Mouse (Mus musculus) kidney, postnatal 0 days (tissue): Measurements from ENCODE around the gene Ip6k2. TPM values are rescaled to one million over a fixed set of nuclear protein-coding genes. Genes with fewer than 3 reads are reported as not detected.

ENCODE experiments used
- ATAC-seq: fragments of 200-750 bp; cut with Nextera tagmentation; replicated peaks from 2 replicates; pipeline ENCODE4 v1.8.0; 2017; ENCODE audit warnings: low read depth, moderate number of reproducible peaks, moderate TSS enrichment, moderate library complexity; ENCODE audit not compliant: low FRiP score
- DNase-seq: peaks from one replicate; pipeline ENCODE4 v3.0.0-alpha.2; 2016; ENCODE audit warnings: low spot score
- H3K27ac ChIP-seq: fragments of 300-500 bp; sonication (generic); 2 replicates; pipeline ENCODE4 v1.5.1; 2014; ENCODE audit warnings: mild to moderate bottlenecking
- H3K27me3 ChIP-seq: fragments of 300-500 bp; sonication (generic); 2 replicates; pipeline ENCODE4 v1.6.1; 2014; ENCODE audit warnings: low read length, mixed read lengths; ENCODE audit not compliant: insufficient read depth
- H3K36me3 ChIP-seq: fragments of 300-500 bp; sonication (generic); 2 replicates; pipeline ENCODE4 v1.6.1; 2014; ENCODE audit warnings: low read length, mixed read lengths; ENCODE audit not compliant: insufficient read depth
- H3K4me1 ChIP-seq: fragments of 300-500 bp; sonication (generic); replicated peaks from 2 replicates; pipeline ENCODE4 v1.6.1; 2014; ENCODE audit warnings: antibody characterized with exemption, low read length, mixed read lengths; ENCODE audit not compliant: insufficient read depth
- H3K4me2 ChIP-seq: fragments of 300-500 bp; sonication (generic); 2 replicates; pipeline ENCODE4 v1.6.1; 2014; ENCODE audit warnings: mild to moderate bottlenecking, low read length, moderate library complexity, mixed read lengths
- H3K4me3 ChIP-seq: fragments of 300-500 bp; sonication (generic); replicated peaks from 2 replicates; pipeline ENCODE4 v1.5.1; 2014; ENCODE audit warnings: low read depth, low read length
- H3K9ac ChIP-seq: fragments of 300-500 bp; sonication (generic); 2 replicates; pipeline ENCODE4 v1.6.1; 2014; ENCODE audit warnings: low read depth, low read length
- H3K9me3 ChIP-seq: fragments of 300-500 bp; sonication (generic); replicated peaks from 2 replicates; pipeline ENCODE4 v1.6.1; 2016; ENCODE audit warnings: low read length, inconsistent platforms, mixed read lengths
- CTCF ChIP-seq: IDR thresholded peaks from 2 replicates; pipeline ENCODE4 v1.5.1; 2016; ENCODE audit warnings: antibody characterized with exemption, low read depth, mild to moderate bottlenecking, moderate library complexity
- WGBS: fragments of 180-500 bp; shearing (Covaris S2); extraction: QIAGEN DNeasy Blood & Tissue Kit; methylation state at CpG from one replicate; pipeline ENCODE4 v1.1.7; 2014; 5-methylcytosine and 5-hydroxymethylcytosine counted together
- polyA plus RNA-seq: library from polyadenylated mRNA; unstranded; fragments of >200 nt; fragmentation: Nextera tagmentation; extraction: Ambion mirVana; gene quantifications from 2 replicates; pipeline ENCODE4 v1.2.1, GENCODE M21; 2015

The Ip6k2 gene
- polyA plus RNA-seq, 1 experiment from 2014 or later = 79.5 TPM

DNA sequence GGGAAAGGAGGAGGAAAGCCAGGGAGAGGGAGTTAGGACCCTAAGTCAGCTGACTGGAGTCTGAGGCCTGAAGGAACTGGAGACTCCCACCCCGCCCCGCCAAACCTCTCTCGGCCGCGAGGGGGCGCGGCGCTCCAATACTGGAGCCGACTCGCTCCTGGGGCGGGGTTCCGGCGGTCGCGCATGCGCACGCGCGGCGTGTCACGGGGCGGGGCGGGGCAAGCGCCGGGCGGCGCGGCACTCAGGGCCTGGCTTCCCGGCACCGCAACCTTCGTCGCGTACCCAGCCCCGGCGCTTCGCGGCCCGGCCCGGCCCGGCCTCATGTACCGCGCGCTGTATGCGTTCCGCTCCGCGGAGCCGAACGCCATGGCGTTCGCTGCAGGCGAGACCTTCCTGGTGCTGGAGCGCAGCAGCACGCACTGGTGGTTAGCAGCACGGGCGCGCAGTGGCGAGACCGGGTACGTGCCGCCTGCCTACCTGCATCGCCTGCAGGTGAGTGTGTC, 24.6 kb downstream of the Ip6k2 start, which contains the start of gene Nckipsd:
TSS of gene Nckipsd (plus strand) at position 206 of the 503 bp plus-strand sequence.
- Histone ChIP-seq H3K27me3 (no peaks in the 10 kb centered on the region), H3K4me1 (peaks cover 7% of the 10 kb centered on the region; the same call in 1 of the 2 replicates), H3K27ac (peak within 1 kb of the TSS; percentile 48), H3K4me3 (peak within 1 kb of the TSS; percentile 74), H3K9me3 (no peaks in the 10 kb centered on the region), H3K9ac (peak within 1 kb of the TSS; percentile 77), H3K4me2 (peak within 1 kb of the TSS; percentile 95), H3K36me3 (peaks cover 38% of the 10 kb centered on the region)
- peak; percentile 85 for ATAC-seq
- peak; percentile 81 for TF ChIP-seq CTCF
- DNase-seq = peak; percentile 93
- WGBS = under 1% methylated on average over 44 of the region's 62 CpGs

DNA sequence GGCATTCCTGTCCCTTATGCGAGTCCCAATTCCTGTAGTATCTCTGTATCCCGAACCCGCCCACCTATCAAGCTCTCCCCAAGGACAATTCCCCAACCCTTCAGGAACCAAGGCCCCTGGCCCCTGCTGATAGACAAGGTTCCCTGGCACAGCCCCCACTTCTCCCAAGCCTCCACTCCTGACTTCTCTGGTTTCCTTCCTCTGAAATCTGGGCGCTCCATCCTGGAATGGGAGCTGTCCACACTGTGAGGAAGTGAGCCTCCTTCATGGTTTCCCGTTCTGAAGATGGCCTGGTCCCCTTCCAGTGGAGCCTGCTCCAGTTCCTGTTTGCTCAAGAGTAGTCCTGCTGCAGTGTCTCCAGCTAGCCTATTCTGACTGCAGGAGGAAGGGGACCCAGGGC, 25.6 kb downstream of the Ip6k2 start:
- 43% methylated on average over 5 of the region's 5 CpGs for whole genome bisulfite sequencing
- DNase-seq = peak; percentile 31
- no peak for ATAC-seq
- Histone ChIP-seq H3K9ac (peak overlapping the region; percentile 77), H3K9me3 (no peaks in the 10 kb centered on the region), H3K4me3 (peak overlapping the region; percentile 74; the same call in 1 of the 2 replicates), H3K4me1 (peaks cover 7% of the 10 kb centered on the region; the same call in 1 of the 2 replicates), H3K27me3 (no peaks in the 10 kb centered on the region), H3K4me2 (peak overlapping the region; percentile 95), H3K27ac (no peak overlapping the region), H3K36me3 (peaks cover 43% of the 10 kb centered on the region)
- TF ChIP-seq CTCF = no peak

DNA sequence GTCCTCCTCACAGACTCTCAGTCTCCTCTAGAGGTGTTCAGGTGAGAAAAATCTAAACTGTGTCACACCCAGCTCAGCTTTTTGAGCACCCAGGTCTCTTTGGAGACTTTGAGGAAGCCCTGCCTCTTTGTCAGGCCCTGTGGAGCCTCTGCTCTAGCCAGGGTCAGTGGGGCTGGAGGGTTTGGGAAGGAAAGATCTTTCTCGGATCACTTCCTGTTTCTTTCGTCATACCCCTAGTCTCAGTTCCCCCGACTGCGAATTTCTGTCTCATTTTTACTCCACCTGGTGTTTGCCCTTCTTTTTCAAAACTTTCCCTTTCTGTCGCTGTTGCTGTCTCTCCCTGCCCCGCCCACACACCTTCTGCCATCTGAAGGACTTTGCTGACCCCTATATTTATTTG, 26.1 kb downstream of the Ip6k2 start:
- Histone ChIP-seq H3K36me3 (peaks cover 42% of the 10 kb centered on the region), H3K4me2 (peak overlapping the region; percentile 6; the same call in 1 of the 2 replicates), H3K9ac (no peak overlapping the region), H3K4me1 (peaks cover 7% of the 10 kb centered on the region; the same call in 1 of the 2 replicates), H3K27me3 (no peaks in the 10 kb centered on the region), H3K27ac (no peak overlapping the region), H3K9me3 (no peaks in the 10 kb centered on the region), H3K4me3 (no peak overlapping the region)
- DNase-seq = no peak
- 71% methylated on average over 6 of the region's 6 CpGs for WGBS
- ATAC-seq = no peak
- TF ChIP-seq CTCF = no peak

DNA sequence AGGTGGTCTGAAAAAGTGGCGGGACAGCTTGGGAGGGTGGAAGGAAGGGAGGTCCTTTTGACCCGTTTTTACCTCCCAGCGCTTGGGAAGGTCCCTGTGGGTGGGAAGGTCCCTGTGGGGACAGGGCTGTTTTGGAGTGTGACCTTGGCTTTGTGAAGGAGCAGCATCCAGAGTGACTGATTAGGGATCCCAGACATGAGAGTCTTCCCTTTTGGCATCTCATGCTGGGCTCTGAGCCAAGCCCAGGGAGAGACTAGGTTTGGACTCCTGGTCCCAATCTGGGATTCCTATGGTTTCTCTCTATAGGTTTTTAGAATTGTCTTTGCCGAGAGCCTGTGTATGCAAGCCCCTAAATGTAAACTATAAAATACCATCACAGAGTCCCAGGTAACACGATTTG, 26.9 kb downstream of the Ip6k2 start:
- Histone ChIP-seq H3K9me3 (no peaks in the 10 kb centered on the region), H3K9ac (no peak overlapping the region), H3K27me3 (no peaks in the 10 kb centered on the region), H3K4me3 (no peak overlapping the region), H3K4me2 (no peak overlapping the region), H3K27ac (no peak overlapping the region), H3K4me1 (peaks cover 7% of the 10 kb centered on the region; the same call in 1 of the 2 replicates), H3K36me3 (peaks cover 42% of the 10 kb centered on the region)
- ATAC-seq (no peak), DNase-seq (no peak)
- 85% methylated on average over 5 of the region's 5 CpGs for WGBS
- TF ChIP-seq CTCF = no peak

DNA sequence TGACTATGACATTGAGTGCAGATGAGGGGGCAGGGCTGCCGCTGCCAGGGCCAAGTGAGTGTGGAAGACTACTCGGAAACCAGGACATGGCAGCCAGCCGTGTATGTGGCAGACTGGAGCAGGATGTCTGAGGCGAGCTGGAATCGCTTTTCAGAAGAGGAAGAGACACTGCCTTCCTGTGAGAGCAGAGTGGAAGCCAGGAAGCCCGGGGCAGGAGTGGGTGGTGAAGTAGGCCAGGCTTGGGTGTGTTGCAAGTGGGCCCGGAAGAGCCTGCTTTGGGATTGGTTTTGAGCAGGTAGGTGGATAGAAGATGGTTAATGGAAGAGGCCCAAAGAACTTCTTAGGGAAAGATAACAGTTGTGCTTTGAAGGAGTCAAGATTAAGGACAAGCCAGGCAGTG, 32.0 kb downstream of the Ip6k2 start:
- no peak for TF ChIP-seq CTCF
- Histone ChIP-seq H3K4me1 (no peaks in the 10 kb centered on the region), H3K9ac (no peak overlapping the region), H3K4me3 (no peak overlapping the region), H3K27ac (no peak overlapping the region), H3K9me3 (no peaks in the 10 kb centered on the region), H3K4me2 (no peak overlapping the region), H3K27me3 (no peaks in the 10 kb centered on the region), H3K36me3 (peaks cover 43% of the 10 kb centered on the region; the same call in 1 of the 2 replicates)
- no peak for DNase-seq
- no peak for ATAC-seq
- 85% methylated on average over 7 of the region's 7 CpGs for WGBS

DNA sequence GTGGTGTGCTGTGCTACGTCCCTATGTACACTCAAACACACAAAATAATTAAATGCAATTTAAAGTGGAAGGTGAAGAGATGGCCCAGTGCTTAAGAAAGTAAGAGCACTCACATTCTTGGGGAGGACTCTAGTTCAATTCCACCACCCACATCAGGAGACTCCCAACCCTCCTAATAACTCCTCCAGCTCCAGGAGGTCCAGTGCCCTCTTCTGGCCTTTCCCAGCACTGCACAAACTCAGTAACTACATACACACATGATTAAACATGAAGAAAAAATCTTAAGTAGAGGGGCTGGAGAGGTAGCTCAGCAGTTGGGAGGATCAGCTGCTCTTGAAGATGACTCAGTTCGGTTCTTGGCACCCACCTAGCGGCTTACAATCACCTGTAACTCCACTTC, 35.9 kb downstream of the Ip6k2 start:
- peaks cover 20% of the 10 kb centered on the region; the same call in 1 of the 2 replicates for H3K36me3 ChIP-seq
- no peak overlapping the region for H3K9ac ChIP-seq
- ATAC-seq = no peak
- peak; percentile 76 for TF ChIP-seq CTCF
- no peak overlapping the region for H3K27ac ChIP-seq
- H3K4me2 ChIP-seq = no peak overlapping the region
- no peak overlapping the region for H3K4me3 ChIP-seq
- peak; percentile 64 for DNase-seq
- H3K27me3 ChIP-seq = peaks cover 7% of the 10 kb centered on the region
- H3K9me3 ChIP-seq = no peaks in the 10 kb centered on the region
- no peaks in the 10 kb centered on the region for H3K4me1 ChIP-seq
- WGBS = 67% methylated on average over 3 of the region's 3 CpGs
